Mouse (Mus musculus) lung, postnatal 10 days (tissue): Measurements from ENCODE around the gene Gramd1b.
"Not testable (repeated sequence)": the region's sequence is repeated elsewhere in the genome, so short reads cannot be mapped to it uniquely, and the experiment has no call there.

Source experiments
- DNase-seq: peaks from one replicate; pipeline ENCODE4 v3.0.0; 2021

The Gramd1b gene

GRCm38 (mm10) chr9:40509479-40509878 lies 21.7 kb downstream of the Gramd1b start:
- no peak for DNase-seq

- no peak for DNase-seq
Observed at GRCm38 (mm10) chr9:40506576-40506975, 24.6 kb downstream of the Gramd1b start.

GRCm38 (mm10) chr9:40505471-40506312 lies 25.5 kb downstream of the Gramd1b start:
- no peak for DNase-seq

GRCm38 (mm10) chr9:40504886-40505285 lies 26.3 kb downstream of the Gramd1b start:
- no peak for DNase-seq

- peak; percentile 7 for DNase-seq
Observed at GRCm38 (mm10) chr9:40500691-40501090, 30.5 kb downstream of the Gramd1b start.

GRCm38 (mm10) chr9:40482351-40483084 lies 48.7 kb downstream of the Gramd1b start:
- not testable (repeated sequence) for DNase-seq

GRCm38 (mm10) chr9:40481271-40481670 lies 49.9 kb downstream of the Gramd1b start:
- DNase-seq: no peak

GRCm38 (mm10) chr9:40479333-40479732 lies 51.9 kb downstream of the Gramd1b start:
- DNase-seq: peak; percentile 69

GRCm38 (mm10) chr9:40478146-40478900 lies 52.9 kb downstream of the Gramd1b start:
- no peak for DNase-seq

- DNase-seq: no peak
Observed at GRCm38 (mm10) chr9:40477611-40478010, 53.6 kb downstream of the Gramd1b start.

GRCm38 (mm10) chr9:40476098-40476497 lies 55.1 kb downstream of the Gramd1b start:
- DNase-seq: no peak

GRCm38 (mm10) chr9:40472961-40473510 lies 58.1 kb downstream of the Gramd1b start:
- no peak for DNase-seq

- DNase-seq: no peak
Observed at GRCm38 (mm10) chr9:40469403-40470137, 61.6 kb downstream of the Gramd1b start.

- DNase-seq: no peak
Observed at GRCm38 (mm10) chr9:40466782-40467181, 64.4 kb downstream of the Gramd1b start.

- DNase-seq: no peak
Observed at GRCm38 (mm10) chr9:40465596-40465995, 65.6 kb downstream of the Gramd1b start.

GRCm38 (mm10) chr9:40462401-40462800 lies 68.8 kb downstream of the Gramd1b start:
- no peak for DNase-seq

GRCm38 (mm10) chr9:40460781-40461180 lies 70.4 kb downstream of the Gramd1b start:
- DNase-seq: no peak

GRCm38 (mm10) chr9:40459304-40460280 lies 71.6 kb downstream of the Gramd1b start:
- no peak for DNase-seq

GRCm38 (mm10) chr9:40458559-40459303 lies 72.5 kb downstream of the Gramd1b start:
- DNase-seq: peak; percentile 19

- DNase-seq: peak; percentile 31
Observed at GRCm38 (mm10) chr9:40457448-40457847, 73.7 kb downstream of the Gramd1b start.
